Mouse (Mus musculus) embryonic facial prominence, embryonic 15.5 days (tissue): ENCODE data around the gene Gm4307. TPM values are rescaled to one million over a fixed set of nuclear protein-coding genes. Genes with fewer than 3 reads are reported as not detected.
"Not testable (repeated sequence)": the region's sequence is repeated elsewhere in the genome, so short reads cannot be mapped to it uniquely, and the experiment has no call there.

Source experiments
- ATAC-seq: fragments of 200-750 bp; cut with Nextera tagmentation; 2 replicates; pipeline ENCODE4 v1.8.0; 2017; ENCODE audit warnings: low read depth, moderate TSS enrichment; ENCODE audit not compliant: insufficient number of reproducible peaks, low FRiP score, low TSS enrichment
- H3K27ac ChIP-seq: fragments of 300-500 bp; sonication (generic); replicated peaks from 2 replicates; pipeline ENCODE4 v1.5.1; 2015; ENCODE audit warnings: mild to moderate bottlenecking, inconsistent platforms
- H3K27me3 ChIP-seq: fragments of 300-500 bp; sonication (generic); 2 replicates; pipeline ENCODE4 v1.6.1; 2015; ENCODE audit warnings: inconsistent platforms
- H3K36me3 ChIP-seq: fragments of 300-500 bp; sonication (generic); 2 replicates; pipeline ENCODE4 v1.6.1; 2015; ENCODE audit warnings: mild to moderate bottlenecking, inconsistent platforms
- H3K4me1 ChIP-seq: fragments of 300-500 bp; sonication (generic); 2 replicates; pipeline ENCODE4 v1.6.1; 2015; ENCODE audit warnings: inconsistent platforms
- H3K4me2 ChIP-seq: fragments of 300-500 bp; sonication (generic); replicated peaks from 2 replicates; pipeline ENCODE4 v1.6.1; 2015; ENCODE audit warnings: mild to moderate bottlenecking, inconsistent platforms
- H3K4me3 ChIP-seq: fragments of 300-500 bp; sonication (generic); replicated peaks from 2 replicates; pipeline ENCODE4 v1.5.1; 2015; ENCODE audit warnings: mild to moderate bottlenecking, inconsistent platforms
- H3K9ac ChIP-seq: fragments of 300-500 bp; sonication (generic); 2 replicates; pipeline ENCODE4 v1.6.1; 2015; ENCODE audit warnings: inconsistent platforms
- H3K9me3 ChIP-seq: fragments of 300-500 bp; sonication (generic); replicated peaks from 2 replicates; pipeline ENCODE4 v1.6.1; 2016; ENCODE audit warnings: inconsistent platforms
- WGBS: fragments of 180-500 bp; shearing (Covaris S2); methylation state at CpG from one replicate; pipeline ENCODE4 v1.1.7; 2015; 5-methylcytosine and 5-hydroxymethylcytosine counted together
- polyA plus RNA-seq: library from polyadenylated mRNA; unstranded; fragments of >200 nt; fragmentation: Nextera tagmentation; extraction: Ambion mirVana; gene quantifications from 2 replicates; pipeline ENCODE4 v1.2.1, GENCODE M21; 2015

Gm4307 gene
- polyA plus RNA-seq, result not detected in 2 replicates

DNA sequence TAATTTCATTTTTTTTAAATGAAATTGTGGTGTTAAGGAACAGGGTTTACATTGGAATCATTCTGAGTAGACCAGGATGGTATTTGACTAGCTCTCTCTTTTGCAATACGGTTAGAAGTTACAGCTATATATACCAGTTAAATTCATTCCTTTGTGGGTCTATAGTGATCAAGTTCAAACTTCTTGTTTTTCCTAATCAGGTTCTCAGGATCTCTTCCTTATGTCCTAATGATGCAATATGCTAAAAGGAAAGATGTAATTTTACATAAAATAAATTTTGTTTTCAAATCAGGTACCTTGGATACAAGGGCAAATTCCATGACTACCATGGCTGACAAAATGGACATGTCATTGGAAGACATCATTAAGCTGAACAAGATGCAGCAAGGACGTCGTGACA lies at the start of gene Gm4307:
TSS of gene Gm4307 (plus strand) at position 301 of the 400 bp plus-strand sequence.
- not testable (repeated sequence) for H3K4me3 ChIP-seq, H3K27me3 ChIP-seq, H3K27ac ChIP-seq, H3K9me3 ChIP-seq, ATAC-seq, H3K36me3 ChIP-seq, H3K4me1 ChIP-seq, H3K9ac ChIP-seq, H3K4me2 ChIP-seq
- no CpG with 5 or more reads among the region's 3 CpGs for WGBS

DNA sequence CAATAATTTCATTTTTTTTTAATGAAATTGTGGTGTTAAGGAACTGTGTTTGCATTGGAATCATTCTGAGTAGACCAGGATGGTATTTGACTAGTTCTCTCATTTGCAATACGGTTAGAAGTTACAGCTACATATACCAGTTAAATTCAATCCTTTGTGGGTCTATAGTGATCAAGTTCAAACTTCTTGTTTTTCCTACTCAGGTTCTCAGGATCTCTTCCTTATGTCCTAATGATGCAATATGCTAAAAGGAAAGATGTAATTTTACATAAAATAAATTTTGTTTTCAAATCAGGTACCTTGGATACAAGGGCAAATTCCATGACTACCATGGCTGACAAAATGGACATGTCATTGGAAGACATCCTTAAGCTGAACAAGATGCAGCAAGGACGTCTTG lies 25.8 kb upstream of the Gm4307 start, which contains the start of gene Gm4301:
TSS of gene Gm4301 (plus strand) at position 301 of the 400 bp plus-strand sequence.
- H3K36me3 ChIP-seq, H3K9me3 ChIP-seq, ATAC-seq, H3K27me3 ChIP-seq, H3K9ac ChIP-seq, H3K27ac ChIP-seq, H3K4me3 ChIP-seq, H3K4me2 ChIP-seq, H3K4me1 ChIP-seq: not testable (repeated sequence)
- no CpG with 5 or more reads among the region's 2 CpGs for WGBS

DNA sequence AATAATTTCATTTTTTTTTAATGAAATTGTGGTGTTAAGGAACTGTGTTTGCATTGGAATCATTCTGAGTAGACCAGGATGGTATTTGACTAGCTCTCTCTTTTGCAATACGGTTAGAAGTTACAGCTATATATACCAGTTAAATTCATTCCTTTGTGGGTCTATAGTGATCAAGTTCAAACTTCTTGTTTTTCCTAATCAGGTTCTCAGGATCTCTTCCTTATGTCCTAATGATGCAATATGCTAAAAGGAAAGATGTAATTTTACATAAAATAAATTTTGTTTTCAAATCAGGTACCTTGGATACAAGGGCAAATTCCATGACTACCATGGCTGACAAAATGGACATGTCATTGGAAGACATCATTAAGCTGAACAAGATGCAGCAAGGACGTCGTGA lies 20.6 kb upstream of the Gm4307 start, which contains the start of gene Gm4302:
TSS of gene Gm4302 (plus strand) at position 301 of the 400 bp plus-strand sequence.
- no CpG with 5 or more reads among the region's 3 CpGs for WGBS
- H3K9ac ChIP-seq, H3K4me2 ChIP-seq, H3K4me3 ChIP-seq, H3K27ac ChIP-seq, H3K9me3 ChIP-seq, H3K4me1 ChIP-seq, H3K36me3 ChIP-seq, ATAC-seq, H3K27me3 ChIP-seq: not testable (repeated sequence)

DNA sequence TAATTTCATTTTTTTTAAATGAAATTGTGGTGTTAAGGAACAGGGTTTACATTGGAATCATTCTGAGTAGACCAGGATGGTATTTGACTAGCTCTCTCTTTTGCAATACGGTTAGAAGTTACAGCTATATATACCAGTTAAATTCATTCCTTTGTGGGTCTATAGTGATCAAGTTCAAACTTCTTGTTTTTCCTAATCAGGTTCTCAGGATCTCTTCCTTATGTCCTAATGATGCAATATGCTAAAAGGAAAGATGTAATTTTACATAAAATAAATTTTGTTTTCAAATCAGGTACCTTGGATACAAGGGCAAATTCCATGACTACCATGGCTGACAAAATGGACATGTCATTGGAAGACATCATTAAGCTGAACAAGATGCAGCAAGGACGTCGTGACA lies 15.5 kb upstream of the Gm4307 start, which contains the start of gene Gm4303:
TSS of gene Gm4303 (plus strand) at position 301 of the 400 bp plus-strand sequence.
- H3K27me3 ChIP-seq, H3K4me1 ChIP-seq, H3K9ac ChIP-seq, H3K27ac ChIP-seq, H3K4me3 ChIP-seq, H3K4me2 ChIP-seq, H3K36me3 ChIP-seq, ATAC-seq, H3K9me3 ChIP-seq: not testable (repeated sequence)
- WGBS, result no CpG with 5 or more reads among the region's 3 CpGs

DNA sequence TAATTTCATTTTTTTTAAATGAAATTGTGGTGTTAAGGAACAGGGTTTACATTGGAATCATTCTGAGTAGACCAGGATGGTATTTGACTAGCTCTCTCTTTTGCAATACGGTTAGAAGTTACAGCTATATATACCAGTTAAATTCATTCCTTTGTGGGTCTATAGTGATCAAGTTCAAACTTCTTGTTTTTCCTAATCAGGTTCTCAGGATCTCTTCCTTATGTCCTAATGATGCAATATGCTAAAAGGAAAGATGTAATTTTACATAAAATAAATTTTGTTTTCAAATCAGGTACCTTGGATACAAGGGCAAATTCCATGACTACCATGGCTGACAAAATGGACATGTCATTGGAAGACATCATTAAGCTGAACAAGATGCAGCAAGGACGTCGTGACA lies 10.3 kb upstream of the Gm4307 start, which contains the start of gene Gm4305:
TSS of gene Gm4305 (plus strand) at position 301 of the 400 bp plus-strand sequence.
- H3K36me3 ChIP-seq, ATAC-seq, H3K4me2 ChIP-seq, H3K4me3 ChIP-seq, H3K4me1 ChIP-seq, H3K27me3 ChIP-seq, H3K27ac ChIP-seq, H3K9me3 ChIP-seq, H3K9ac ChIP-seq: not testable (repeated sequence)
- no CpG with 5 or more reads among the region's 3 CpGs for WGBS

DNA sequence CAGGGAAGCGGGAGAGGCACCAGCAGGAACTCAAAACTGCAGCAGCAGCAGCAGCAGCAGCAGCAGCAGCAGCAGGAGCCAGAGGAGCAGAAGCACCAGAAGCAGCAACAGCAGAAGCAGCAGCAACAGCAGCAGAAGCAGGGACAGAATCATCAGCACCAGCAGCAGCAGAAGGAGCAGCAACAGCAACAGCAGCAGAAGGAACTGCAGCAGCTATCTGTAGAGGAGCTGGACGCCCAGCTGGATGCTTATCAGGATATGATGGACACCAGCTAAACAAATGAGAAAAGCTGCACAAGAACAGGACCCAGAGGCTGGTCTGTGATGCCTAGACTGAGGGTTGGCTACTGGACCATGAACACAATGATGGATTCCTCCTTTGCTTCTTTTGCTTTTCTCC lies 4.3 kb upstream of the Gm4307 start:
- not testable (repeated sequence) for H3K9me3 ChIP-seq, H3K27ac ChIP-seq, H3K27me3 ChIP-seq, H3K36me3 ChIP-seq, H3K4me2 ChIP-seq, H3K4me3 ChIP-seq, H3K9ac ChIP-seq, H3K4me1 ChIP-seq, ATAC-seq
- 68% methylated on average over 2 of the region's 2 CpGs for WGBS

DNA sequence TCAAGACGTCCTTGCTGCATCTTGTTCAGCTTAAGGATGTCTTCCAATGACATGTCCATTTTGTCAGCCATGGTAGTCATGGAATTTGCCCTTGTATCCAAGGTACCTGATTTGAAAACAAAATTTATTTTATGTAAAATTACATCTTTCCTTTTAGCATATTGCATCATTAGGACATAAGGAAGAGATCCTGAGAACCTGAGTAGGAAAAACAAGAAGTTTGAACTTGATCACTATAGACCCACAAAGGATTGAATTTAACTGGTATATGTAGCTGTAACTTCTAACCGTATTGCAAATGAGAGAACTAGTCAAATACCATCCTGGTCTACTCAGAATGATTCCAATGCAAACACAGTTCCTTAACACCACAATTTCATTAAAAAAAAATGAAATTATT lies 21.3 kb downstream of the Gm4307 start, which contains the start of gene Gm4312:
TSS of gene Gm4312 (minus strand) at position 101 of the 400 bp plus-strand sequence.
- H3K36me3 ChIP-seq, H3K27ac ChIP-seq, H3K4me1 ChIP-seq, H3K9ac ChIP-seq, H3K27me3 ChIP-seq, H3K9me3 ChIP-seq, ATAC-seq, H3K4me3 ChIP-seq, H3K4me2 ChIP-seq: not testable (repeated sequence)
- WGBS, result no CpG with 5 or more reads among the region's 2 CpGs

DNA sequence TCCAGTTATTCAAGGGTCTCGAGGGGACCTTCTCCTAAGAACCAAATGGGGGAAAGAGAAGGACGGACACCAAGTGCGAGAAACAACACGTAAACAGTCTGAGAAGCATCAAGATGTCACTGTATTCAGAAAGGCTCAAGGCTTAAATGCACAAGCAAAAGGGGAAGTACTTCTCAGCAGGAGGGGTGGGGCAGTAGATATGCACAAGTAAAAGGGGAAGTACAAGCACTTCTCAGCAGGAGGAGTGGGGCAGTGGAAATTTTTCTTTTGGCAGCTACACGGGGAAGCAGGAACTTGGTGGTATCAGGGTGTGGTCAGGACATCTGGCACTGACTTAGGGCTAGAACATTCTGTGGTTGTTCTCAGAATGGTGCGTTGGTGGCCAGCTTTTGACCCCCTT lies 41.2 kb downstream of the Gm4307 start:
- H3K27me3 ChIP-seq, H3K4me1 ChIP-seq, H3K4me3 ChIP-seq, H3K9me3 ChIP-seq, H3K27ac ChIP-seq, H3K36me3 ChIP-seq, H3K4me2 ChIP-seq, ATAC-seq, H3K9ac ChIP-seq: not testable (repeated sequence)
- WGBS, result 80% methylated on average over 6 of the region's 6 CpGs

Other genes with a start within 250 kb of the Gm4307 start
- not detected in 2 replicates for gene Gm4301, start 25.7 kb upstream of the Gm4307 start, polyA plus RNA-seq
- not detected in 2 replicates for gene Gm4302, start 20.5 kb upstream of the Gm4307 start, polyA plus RNA-seq
- gene Gm4303, start 15.4 kb upstream of the Gm4307 start, polyA plus RNA-seq, result not detected in 2 replicates
- gene Gm4305, start 10.2 kb upstream of the Gm4307 start, polyA plus RNA-seq, result not detected in 2 replicates
- not detected in 2 replicates for gene Gm4312, start 21.2 kb downstream of the Gm4307 start, polyA plus RNA-seq
- gene Tmtc3, start 126.0 kb downstream of the Gm4307 start, polyA plus RNA-seq, result 18.5 and 19.2 TPM in 2 replicates
- 5.4 and 5.5 TPM in 2 replicates for gene Cep290, start 126.2 kb downstream of the Gm4307 start, polyA plus RNA-seq
- gene 4930430F08Rik, start 229.1 kb downstream of the Gm4307 start, polyA plus RNA-seq, result 7.8 and 9.2 TPM in 2 replicates
- not detected in 2 replicates for gene 1700017N19Rik, start 229.1 kb downstream of the Gm4307 start, polyA plus RNA-seq